11 mouse cellular contexts compared by ENCODE assay signal in the genomic region with DNA sequence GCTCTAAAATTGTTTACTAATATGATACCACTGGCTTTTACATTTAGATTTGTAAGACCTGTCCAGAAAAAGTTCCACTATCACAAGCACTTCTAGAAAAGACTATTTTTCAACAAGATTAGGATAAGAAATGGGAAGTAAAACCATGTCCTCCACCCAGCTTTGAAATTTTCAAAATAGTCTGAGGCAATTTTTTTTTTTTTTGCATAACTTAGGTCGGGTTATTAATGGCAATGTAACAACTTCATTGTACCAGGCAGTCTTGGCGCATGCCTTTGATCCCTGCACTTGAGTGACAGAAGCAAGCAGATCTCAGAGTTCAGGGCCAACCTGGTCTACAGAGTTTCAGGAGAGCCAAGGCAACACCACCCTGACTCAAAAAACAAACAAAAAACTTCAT. TPM values are rescaled to one million over a fixed set of nuclear protein-coding genes. Genes with fewer than 3 reads are reported as not detected.
DNase-seq lines count a peak whose midpoint lies in the region; ATAC-seq and TF ChIP-seq lines count a peak whose summit lies in the region.
"Had no signal": no experiment of that assay in that cellular context is flagged by ENCODE, and none has a peak within 500 bp of the region (broad histone marks: within the 10 kb centered on the region; RNA-seq: fewer than 3 reads in every experiment).

No protein-coding gene starts in this region.

- WGBS in liver, adult 2 months, result 24% methylated on average over 2 of the region's 2 CpGs
- 10% methylated on average over 2 of the region's 2 CpGs for WGBS in macrophage (ENCODE audit: missing documents)

- H3K9ac ChIP-seq in liver, adult 2 months (ENCODE audit: low read depth, low read length), result no peak overlapping the region

- TF ChIP-seq POLR2A in liver, adult 2 months (IDR thresholded peaks at IDR 0.05; ENCODE audit: extremely low read depth, insufficient read depth, low read length), result no peak

- no peak overlapping the region for H3K27ac ChIP-seq in liver, adult 2 months (replicated peaks; ENCODE audit: insufficient read depth, low read depth, low read length)
- peak overlapping the region; percentile 64 for H3K27ac ChIP-seq in macrophage

- peaks cover 28% of the 10 kb centered on the region; the same call in 1 of the 2 replicates for H3K79me2 ChIP-seq in liver, adult 2 months (ENCODE audit: control insufficient read depth, insufficient read depth, low read length)
- peaks cover 31% of the 10 kb centered on the region for H3K79me2 ChIP-seq in macrophage (ENCODE audit: inconsistent target)

- H3K4me1 ChIP-seq in liver, adult 2 months (ENCODE audit: control insufficient read depth, insufficient read depth, low read length), result peaks cover 21% of the 10 kb centered on the region

- ATAC-seq in cerebellum, adult (ENCODE audit: insufficient number of reproducible peaks, low FRiP score, low TSS enrichment), result no peak

- H3K27me3 ChIP-seq in liver, adult 2 months (ENCODE audit: control insufficient read depth, insufficient read depth, low read length), result no peaks in the 10 kb centered on the region
- H3K27me3 ChIP-seq: heart, embryonic 12.5 days had no signal

- no peak for TF ChIP-seq CTCF in liver, adult 2 months (IDR thresholded peaks at IDR 0.05; ENCODE audit: low read depth, low read length)

- no peak overlapping the region for H3K4me3 ChIP-seq in liver, adult 2 months (ENCODE audit: insufficient read depth, low read depth, low read length)
- H3K4me3 ChIP-seq in macrophage (ENCODE audit: inconsistent target), result peak overlapping the region; percentile 28; the same call in 1 of the 2 replicates

- DNase-seq in heart, adult 11 months, result peak; percentile 88
- DNase-seq in heart, postnatal 14 days, result no peak
- DNase-seq in liver, adult 2 months (ENCODE audit: extremely low read depth, low read depth, low spot score), result peak; percentile 62
- no peak for DNase-seq in liver
- peak; percentile 13 to 17 for DNase-seq in adrenal gland, postnatal 36 days
- DNase-seq in left cerebral cortex, postnatal 14 days (ENCODE audit: low spot score in 2 of 2), result no peak

- intact Hi-C loops in heart, postnatal 14 days (cut with DNase I), result loop anchor here (2.0 to 5.0 kb wide), 2 partner anchors 31 to 77 kb away; a partner anchor contains a TSS
- intact Hi-C loops in left cerebral cortex, postnatal 14 days (cut with DNase I), result loop anchor here (5.0 kb wide), 1 partner anchor 33 kb away; a partner anchor contains a TSS

- 0 out of 2 replicates have a peak, but pooled peaks cover 2% of the 10 kb centered on the region for H3K36me3 ChIP-seq in liver, adult 2 months (ENCODE audit: control insufficient read depth, insufficient read depth, low read length)
- H3K36me3 ChIP-seq in macrophage (ENCODE audit: inconsistent target), result no peaks in the 10 kb centered on the region
- H3K36me3 ChIP-seq: heart, embryonic 12.5 days had no signal

RNA-seq across cellular contexts. Expression of a gene that starts 5.2 kb away (rescaled TPM):
- 10 to 100 TPM; 28.1 to 29.3 TPM for total RNA-seq in heart, postnatal 14 days (2021)
- total RNA-seq in liver, adult 2 months (2014; rRNA removed), result 118 and 136 TPM in 2 replicates
- polyA plus RNA-seq in liver, adult 2 months (2012; rRNA removed), result 29.0 and 35.1 TPM in 2 replicates
- 10 to 100 TPM; 56.3 to 59.7 TPM for total RNA-seq in adrenal gland, postnatal 36 days (2021)
- 100 to 1,000 TPM in 16 of 26 experiments, 10 to 100 TPM in 10; 47.5 to 159 (median 113) TPM for total RNA-seq in macrophage (2018; cell fraction: chromatin; rRNA removed)
- total RNA-seq in macrophage (2018; cell fraction: cytosol; rRNA removed), result 10 to 100 TPM; 20.1 to 37.4 (median 29.4) TPM
- 100 to 1,000 TPM in 1 of 26 experiments, 10 to 100 TPM in 25; 29.2 to 107 (median 51.8) TPM for total RNA-seq in macrophage (2018; cell fraction: nucleus; rRNA removed)
- 16.3 to 20.2 TPM (median 19.8 TPM) in 3 replicates for polyA plus RNA-seq in macrophage (2018)
- total RNA-seq in left cerebral cortex, postnatal 14 days (2021), result 10 to 100 TPM; 65.6 to 73.0 TPM

RNA-seq across cellular contexts. Expression of a gene that starts 30.6 kb away (rescaled TPM):
- 10 to 100 TPM; 42.3 to 42.5 TPM for total RNA-seq in heart, postnatal 14 days (2021)
- total RNA-seq in liver, adult 2 months (2014; rRNA removed), result 103 and 148 TPM in 2 replicates
- 5.9 and 12.7 TPM in 2 replicates for polyA plus RNA-seq in liver, adult 2 months (2012; rRNA removed)
- 10 to 100 TPM; 57.8 to 72.1 TPM for total RNA-seq in adrenal gland, postnatal 36 days (2021)
- 100 to 1,000 TPM in 22 of 26 experiments, 10 to 100 TPM in 4; 61.3 to 252 (median 196) TPM for total RNA-seq in macrophage (2018; cell fraction: chromatin; rRNA removed)
- total RNA-seq in macrophage (2018; cell fraction: cytosol; rRNA removed), result 100 to 1,000 TPM in 6 of 26 experiments, 10 to 100 TPM in 20; 40.6 to 144 (median 77.4) TPM
- total RNA-seq in macrophage (2018; cell fraction: nucleus; rRNA removed), result 100 to 1,000 TPM in 20 of 26 experiments, 10 to 100 TPM in 6; 55.5 to 262 (median 129) TPM
- polyA plus RNA-seq in macrophage (2018), result 176 to 189 TPM (median 181 TPM) in 3 replicates
- 10 to 100 TPM; 82.2 to 89.6 TPM for total RNA-seq in left cerebral cortex, postnatal 14 days (2021)

RNA-seq across cellular contexts. Expression of a gene that starts 39.8 kb away (rescaled TPM):
- not detected for total RNA-seq in heart, postnatal 14 days (2021)
- not detected in 2 replicates for total RNA-seq in liver, adult 2 months (2014; rRNA removed)
- polyA plus RNA-seq in liver, adult 2 months (2012; rRNA removed), result not detected in 2 replicates
- not detected for total RNA-seq in adrenal gland, postnatal 36 days (2021)
- total RNA-seq in macrophage (2018; cell fraction: chromatin; rRNA removed), result not detected
- total RNA-seq in macrophage (2018; cell fraction: cytosol; rRNA removed), result not detected
- not detected for total RNA-seq in macrophage (2018; cell fraction: nucleus; rRNA removed)
- not detected in 3 replicates for polyA plus RNA-seq in macrophage (2018)
- not detected for total RNA-seq in left cerebral cortex, postnatal 14 days (2021)
- total RNA-seq: left cerebral cortex, postnatal 25 days had no signal
- polyA plus RNA-seq: neural tube, embryonic 11.5 days had no signal

Comparison
In these comparisons a context has a peak if more than half of its experiments do, and no peak if none do; other contexts are left out.
1. DNase-seq: peak in heart, adult 11 months (single experiment), liver, adult 2 months (single experiment) and adrenal gland, postnatal 36 days (2 of 2); none in heart, postnatal 14 days (0 of 2), liver (single experiment) and left cerebral cortex, postnatal 14 days (0 of 2).